Mouse (Mus musculus) stomach, postnatal 0 days (tissue): ENCODE measurements around the gene Lrrc59. TPM values are rescaled to one million over a fixed set of nuclear protein-coding genes. Genes with fewer than 3 reads are reported as not detected.

Experiments used
- ATAC-seq: fragments of 200-750 bp; cut with Nextera tagmentation; 2 replicates; pipeline ENCODE4 v1.8.0; 2017; ENCODE audit not compliant: low FRiP score, low TSS enrichment
- DNase-seq: peaks from one replicate; pipeline ENCODE4 v3.0.0-alpha.2; 2016; ENCODE audit warnings: low spot score
- H3K27ac ChIP-seq: fragments of 300-500 bp; sonication (generic); replicated peaks from 2 replicates; pipeline ENCODE4 v1.5.1; 2014; ENCODE audit warnings: mild to moderate bottlenecking, control low read depth
- H3K27me3 ChIP-seq: fragments of 300-500 bp; sonication (generic); 2 replicates; pipeline ENCODE4 v1.6.1; 2014; ENCODE audit warnings: low read length; ENCODE audit not compliant: control insufficient read depth, insufficient read depth
- H3K36me3 ChIP-seq: fragments of 300-500 bp; sonication (generic); 2 replicates; pipeline ENCODE4 v1.6.1; 2014; ENCODE audit warnings: low read length, mixed read lengths; ENCODE audit not compliant: control insufficient read depth, insufficient read depth
- H3K4me1 ChIP-seq: fragments of 300-500 bp; sonication (generic); replicated peaks from 2 replicates; pipeline ENCODE4 v1.6.1; 2014; ENCODE audit warnings: antibody characterized with exemption; ENCODE audit not compliant: control insufficient read depth, insufficient read depth
- H3K4me2 ChIP-seq: fragments of 300-500 bp; sonication (generic); replicated peaks from 2 replicates; pipeline ENCODE4 v1.6.1; 2014; ENCODE audit warnings: low read depth, mild to moderate bottlenecking, control low read depth, moderate library complexity
- H3K4me3 ChIP-seq: fragments of 300-500 bp; sonication (generic); 2 replicates; pipeline ENCODE4 v1.5.1; 2014; ENCODE audit warnings: low read depth, low read length, control low read depth
- H3K9ac ChIP-seq: fragments of 300-500 bp; sonication (generic); 2 replicates; pipeline ENCODE4 v1.6.1; 2014; ENCODE audit warnings: mild to moderate bottlenecking, low read length, control low read depth, mixed read lengths
- H3K9me3 ChIP-seq: fragments of 300-500 bp; sonication (generic); 2 replicates; pipeline ENCODE4 v1.6.1; 2016; ENCODE audit warnings: low read length; ENCODE audit not compliant: control insufficient read depth
- CTCF ChIP-seq: IDR thresholded peaks from 2 replicates; pipeline ENCODE4 v1.5.1; 2016; ENCODE audit warnings: antibody characterized with exemption, low read depth, mild to moderate bottlenecking, moderate library complexity
- EP300 ChIP-seq: optimal IDR thresholded peaks from 2 replicates; pipeline ENCODE3; 2016; ENCODE audit warnings: antibody characterized with exemption
- WGBS: fragments of 180-500 bp; shearing (Covaris S2); extraction: QIAGEN DNeasy Blood & Tissue Kit; methylation state at CpG from one replicate; pipeline ENCODE4 v1.1.7; 2014; 5-methylcytosine and 5-hydroxymethylcytosine counted together
- polyA plus RNA-seq: library from polyadenylated mRNA; unstranded; fragments of >200 nt; fragmentation: Nextera tagmentation; extraction: Ambion mirVana; gene quantifications from 2 replicates; pipeline ENCODE4 v1.2.1, GENCODE M21; 2015

The Lrrc59 gene
- polyA plus RNA-seq, 1 experiment from 2014 or later = 109 TPM

DNA sequence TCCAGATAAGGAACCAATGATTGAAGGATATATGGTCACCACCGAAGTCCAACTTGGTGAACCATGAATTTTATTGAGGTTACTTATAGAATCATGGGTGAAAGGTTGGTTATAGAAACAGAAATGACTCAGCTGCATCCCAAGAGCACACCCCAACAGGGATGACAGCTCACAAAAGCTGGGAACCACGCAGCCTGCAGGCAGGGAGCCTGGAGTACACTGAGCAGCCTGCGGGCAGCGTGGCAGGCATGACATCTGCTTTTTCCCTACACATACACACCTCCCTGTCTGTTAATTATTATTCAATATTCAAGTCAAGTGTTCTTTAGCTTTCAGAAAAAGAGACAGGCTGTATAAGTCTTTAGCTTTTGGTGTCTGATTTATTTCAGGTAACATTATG lies 15.0 kb upstream of the Lrrc59 start:
- peak; percentile 29; the same call in 1 of the 2 replicates for ATAC-seq
- H3K36me3 ChIP-seq = no peaks in the 10 kb centered on the region
- TF ChIP-seq EP300 = no peak
- TF ChIP-seq CTCF = no peak
- no peaks in the 10 kb centered on the region for H3K4me1 ChIP-seq
- DNase-seq = no peak
- no peak overlapping the region for H3K9ac ChIP-seq
- WGBS = 70% methylated on average over 4 of the region's 4 CpGs
- no peaks in the 10 kb centered on the region for H3K9me3 ChIP-seq
- no peaks in the 10 kb centered on the region for H3K27me3 ChIP-seq
- H3K4me3 ChIP-seq = no peak overlapping the region
- no peak overlapping the region for H3K27ac ChIP-seq
- no peak overlapping the region for H3K4me2 ChIP-seq

DNA sequence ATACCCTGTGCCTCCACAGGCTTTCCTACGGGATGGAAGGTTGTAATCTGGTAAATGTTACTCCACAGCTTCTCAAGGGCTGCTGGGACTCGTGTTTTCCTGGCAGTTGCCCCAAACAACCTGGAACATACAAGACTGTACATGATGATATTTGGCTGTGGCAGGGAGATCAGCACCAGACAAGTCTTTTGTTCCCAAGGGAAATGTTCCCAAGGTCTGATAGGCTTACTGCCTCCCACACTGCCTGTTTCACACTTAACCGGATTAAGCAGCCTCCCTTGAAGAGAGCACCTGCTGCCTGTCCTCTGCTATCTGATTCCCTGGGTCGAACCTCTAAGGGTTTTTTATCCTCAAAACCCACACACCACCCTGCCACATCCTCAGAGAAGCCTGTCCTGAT lies 14.1 kb upstream of the Lrrc59 start:
- Histone ChIP-seq H3K27me3 (no peaks in the 10 kb centered on the region), H3K4me3 (no peak overlapping the region), H3K4me1 (no peaks in the 10 kb centered on the region), H3K9me3 (no peaks in the 10 kb centered on the region), H3K36me3 (no peaks in the 10 kb centered on the region), H3K4me2 (no peak overlapping the region), H3K27ac (no peak overlapping the region), H3K9ac (no peak overlapping the region)
- WGBS = 11% methylated on average over 4 of the region's 4 CpGs
- no peak for TF ChIP-seq EP300
- TF ChIP-seq CTCF = no peak
- ATAC-seq (no peak), DNase-seq (no peak)

DNA sequence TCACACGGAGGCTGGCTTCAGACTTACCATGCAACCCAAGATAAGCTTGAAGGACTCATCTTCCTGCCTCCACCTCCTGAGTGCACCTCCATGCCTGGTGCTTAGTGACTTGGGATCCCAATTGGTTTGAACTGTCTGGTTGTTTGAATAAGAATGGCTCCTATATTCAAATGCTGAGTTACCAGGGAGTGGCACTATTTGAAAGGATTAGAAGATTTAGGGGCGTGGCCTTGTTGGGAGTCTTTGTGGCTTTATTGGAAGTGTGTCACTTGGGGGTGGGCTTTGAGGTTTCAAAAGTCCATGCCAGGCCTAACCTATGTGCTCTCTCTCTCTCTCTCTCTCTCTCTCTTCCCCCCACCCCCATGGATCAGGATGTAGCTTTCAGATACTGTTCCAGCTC lies 11.9 kb upstream of the Lrrc59 start:
- no peak overlapping the region for H3K4me3 ChIP-seq
- H3K27me3 ChIP-seq = no peaks in the 10 kb centered on the region
- TF ChIP-seq EP300 = no peak
- no peak for TF ChIP-seq CTCF
- H3K4me1 ChIP-seq = no peaks in the 10 kb centered on the region
- H3K4me2 ChIP-seq = no peak overlapping the region
- no peaks in the 10 kb centered on the region for H3K9me3 ChIP-seq
- no peak overlapping the region for H3K9ac ChIP-seq
- no peak overlapping the region for H3K27ac ChIP-seq
- WGBS = 91% methylated on average over 2 of the region's 2 CpGs
- H3K36me3 ChIP-seq = no peaks in the 10 kb centered on the region
- ATAC-seq (no peak), DNase-seq (no peak)

DNA sequence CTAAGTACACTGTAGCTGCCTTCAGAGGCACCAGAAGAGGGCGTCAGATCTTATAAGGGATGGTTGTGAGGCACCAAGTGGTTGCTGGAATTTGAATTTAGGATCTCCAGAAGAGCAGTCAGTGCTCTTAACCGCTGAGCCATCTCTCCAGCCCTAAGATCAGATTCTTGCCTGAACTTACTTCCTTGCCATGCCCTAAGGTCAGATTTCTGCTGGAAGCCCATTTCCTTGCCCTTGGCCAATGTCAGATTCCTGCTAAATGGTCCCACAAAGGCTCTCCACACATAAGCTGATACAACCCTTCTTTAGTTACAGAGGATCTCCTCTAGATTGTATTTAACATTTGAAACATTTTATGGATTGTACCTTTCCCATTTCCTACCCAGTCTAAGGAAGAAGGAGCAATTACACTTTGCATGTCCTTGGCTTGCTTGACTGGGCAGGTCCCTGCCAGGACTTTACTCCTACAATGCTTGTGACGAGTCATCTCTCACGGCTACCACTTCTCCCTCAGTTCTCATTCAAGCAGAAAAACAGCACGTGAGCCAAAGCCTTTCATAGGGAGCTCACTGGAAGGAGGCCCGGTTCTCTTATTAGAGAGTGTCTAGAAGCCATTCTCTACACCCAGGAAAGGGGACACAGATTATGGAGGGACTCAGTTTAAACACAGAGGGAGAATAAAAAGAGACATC lies 8.7 kb upstream of the Lrrc59 start:
- no peaks in the 10 kb centered on the region for H3K36me3 ChIP-seq
- no peaks in the 10 kb centered on the region for H3K9me3 ChIP-seq
- H3K4me1 ChIP-seq = no peaks in the 10 kb centered on the region
- 56% methylated on average over 6 of the region's 6 CpGs for WGBS
- H3K27me3 ChIP-seq = no peaks in the 10 kb centered on the region
- no peak overlapping the region for H3K4me3 ChIP-seq
- H3K27ac ChIP-seq = no peak overlapping the region
- H3K9ac ChIP-seq = no peak overlapping the region
- TF ChIP-seq EP300 (no peak), CTCF (no peak)
- no peak overlapping the region for H3K4me2 ChIP-seq
- DNase-seq = no peak
- ATAC-seq = no peak

DNA sequence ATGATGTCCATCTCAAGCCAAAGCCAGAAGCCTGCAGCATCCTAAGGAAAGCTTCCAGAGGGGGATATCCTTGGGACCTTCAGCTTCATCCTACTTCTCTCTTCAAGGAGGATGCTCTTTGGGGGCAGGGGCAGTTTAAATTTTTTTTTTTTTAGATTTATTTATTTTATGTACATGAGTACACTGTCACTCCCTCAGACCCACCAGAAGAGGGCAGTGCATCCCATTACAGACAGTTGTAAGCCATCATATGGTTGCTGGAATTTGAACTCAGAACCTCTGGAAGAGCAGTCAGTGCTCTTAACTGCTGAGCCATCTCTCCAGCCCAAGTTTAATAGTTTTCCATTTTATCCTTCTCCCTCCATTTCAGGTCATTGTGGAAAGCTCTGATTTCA lies 8.1 kb upstream of the Lrrc59 start:
- DNase-seq (no peak), ATAC-seq (no peak)
- no peak overlapping the region for H3K27ac ChIP-seq
- no peaks in the 10 kb centered on the region for H3K36me3 ChIP-seq
- H3K4me1 ChIP-seq = no peaks in the 10 kb centered on the region
- H3K9me3 ChIP-seq = no peaks in the 10 kb centered on the region
- H3K4me3 ChIP-seq = no peak overlapping the region
- H3K4me2 ChIP-seq = no peak overlapping the region
- TF ChIP-seq CTCF (peak; percentile 42; the same call in 1 of the 2 replicates), EP300 (no peak)
- H3K9ac ChIP-seq = no peak overlapping the region
- no peaks in the 10 kb centered on the region for H3K27me3 ChIP-seq

DNA sequence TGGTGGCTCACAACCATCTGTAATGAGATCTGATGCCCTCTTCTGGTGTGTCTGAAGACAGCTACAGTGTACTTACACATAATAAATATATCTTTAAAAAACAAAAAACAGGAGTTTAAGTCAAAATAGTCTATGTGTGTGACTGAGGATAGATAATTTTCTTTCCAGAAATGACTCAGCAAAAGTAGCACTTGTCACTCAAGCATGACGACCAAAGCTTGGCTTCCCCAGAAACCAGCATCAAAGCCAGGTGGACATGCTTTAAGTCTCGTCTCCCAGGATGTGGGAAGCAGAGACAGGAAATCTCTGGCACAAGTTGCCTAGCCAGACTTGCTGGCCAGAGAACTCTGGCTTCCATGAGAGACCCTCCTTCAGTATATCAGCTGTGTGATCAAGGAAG lies 7.4 kb upstream of the Lrrc59 start:
- Histone ChIP-seq H3K9ac (no peak overlapping the region), H3K9me3 (no peaks in the 10 kb centered on the region), H3K27me3 (no peaks in the 10 kb centered on the region), H3K27ac (no peak overlapping the region), H3K36me3 (no peaks in the 10 kb centered on the region), H3K4me3 (no peak overlapping the region), H3K4me2 (no peak overlapping the region), H3K4me1 (no peaks in the 10 kb centered on the region)
- ATAC-seq (no peak), DNase-seq (no peak)
- no peak for TF ChIP-seq CTCF
- WGBS = 78% methylated on average over 2 of the region's 2 CpGs
